Mouse (Mus musculus): ENCODE results near the gene Snx30. TPM values are rescaled to one million over a fixed set of nuclear protein-coding genes. Genes with fewer than 3 reads are reported as not detected.

Gene Snx30
- total and polyA plus RNA-seq, 3 experiments, result 1.9 to 5.5 (median 4.7) TPM

DNA sequence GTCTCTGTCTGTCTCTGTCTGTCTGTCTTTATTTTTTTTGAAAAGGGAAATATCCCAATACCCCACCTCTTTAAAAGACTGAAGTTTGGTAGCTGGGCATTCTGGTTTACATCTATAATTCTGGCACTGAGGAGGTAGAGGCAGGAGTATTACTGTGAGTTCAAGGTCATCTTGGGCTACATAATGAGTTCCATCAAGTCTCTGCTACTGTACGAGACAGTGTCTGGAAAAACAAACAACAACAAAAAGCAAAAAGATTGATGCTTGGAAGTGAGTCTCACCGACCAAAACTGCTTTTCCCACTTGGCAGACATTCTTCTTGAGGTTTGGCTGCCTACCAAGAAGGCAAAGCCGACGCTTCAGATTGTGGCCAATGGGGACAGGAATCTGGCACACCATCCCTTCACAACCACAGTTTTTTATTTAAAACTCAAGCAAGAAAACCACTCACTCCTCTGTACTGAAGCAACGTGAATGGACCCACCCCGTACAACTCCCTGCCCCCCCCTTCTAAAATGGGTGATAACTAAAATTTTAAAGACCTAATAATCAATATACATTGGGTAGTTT, 63.9 kb downstream of the Snx30 start:
- Histone ChIP-seq H3K4me3 (no peak overlapping the region), H3K4me1 (ENCODE audit: control insufficient read depth, insufficient read depth, low read length) (peaks cover 3% of the 10 kb centered on the region), H3K27me3 (ENCODE audit: control insufficient read depth, insufficient read depth, low read length) (no peaks in the 10 kb centered on the region), H3K27ac (no peak overlapping the region; the same call in 1 of the 2 replicates), H3K36me3 (ENCODE audit: control insufficient read depth, insufficient read depth, low read length) (peaks cover 9% of the 10 kb centered on the region), H3K79me2 (replicated peaks; ENCODE audit: control insufficient read depth, insufficient read depth, low read length) (no peaks in the 10 kb centered on the region), H3K9ac (ENCODE audit: low read depth, low read length) (no peak overlapping the region)
- intact Hi-C loops (cut with DNase I), result loop anchor here (5.0 kb wide), 2 partner anchors 58 to 242 kb away; partner anchors contain the start of gene E130308A19Rik
- DNase-seq, result peak in 1 of 2 experiments; percentile 56
- 15% methylated on average over 6 of the region's 6 CpGs for WGBS
- no peak for TF ChIP-seq EP300 (IDR thresholded peaks at IDR 0.05; ENCODE audit: insufficient read depth, low read depth, low read length)
- TF ChIP-seq POLR2A (IDR thresholded peaks at IDR 0.05; ENCODE audit: insufficient read depth, low read depth, low read length), result no peak
- TF ChIP-seq CTCF (IDR thresholded peaks at IDR 0.05), result no peak

DNA sequence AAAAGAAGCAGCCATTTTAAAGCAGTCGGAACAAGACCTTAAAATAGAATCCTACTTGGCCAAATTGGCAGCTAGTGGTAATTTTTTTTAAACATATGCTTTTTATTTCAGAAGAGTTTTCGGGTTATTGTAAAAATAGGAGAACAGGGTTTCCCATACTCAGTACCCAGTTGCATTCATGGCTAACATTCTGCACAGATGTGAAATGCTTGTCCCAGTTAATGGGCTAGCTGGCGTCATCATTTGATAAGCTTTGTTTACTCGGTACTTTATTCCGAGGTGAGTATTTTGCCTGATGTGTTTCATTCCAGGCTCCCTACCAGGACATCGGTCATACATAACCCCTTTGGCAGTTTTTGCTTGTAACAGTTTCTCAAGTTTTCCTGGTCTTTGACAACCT, 64.8 kb downstream of the Snx30 start:
- no peak for DNase-seq
- Histone ChIP-seq H3K27me3 (ENCODE audit: control insufficient read depth, insufficient read depth, low read length) (no peaks in the 10 kb centered on the region), H3K9ac (ENCODE audit: low read depth, low read length) (peak overlapping the region; percentile 26; the same call in 1 of the 2 replicates), H3K27ac (peak overlapping the region; percentile 49), H3K79me2 (replicated peaks; ENCODE audit: control insufficient read depth, insufficient read depth, low read length) (no peaks in the 10 kb centered on the region), H3K4me1 (ENCODE audit: control insufficient read depth, insufficient read depth, low read length) (peaks cover 3% of the 10 kb centered on the region), H3K36me3 (ENCODE audit: control insufficient read depth, insufficient read depth, low read length) (peaks cover 9% of the 10 kb centered on the region), H3K4me3 (no peak overlapping the region)
- WGBS, result 41% methylated on average over 6 of the region's 6 CpGs
- TF ChIP-seq POLR2A (IDR thresholded peaks at IDR 0.05; ENCODE audit: insufficient read depth, low read depth, low read length) (no peak), CTCF (IDR thresholded peaks at IDR 0.05) (no peak), EP300 (IDR thresholded peaks at IDR 0.05; ENCODE audit: insufficient read depth, low read depth, low read length) (no peak)
- intact Hi-C loops (cut with DNase I), result loop anchor here (5.0 kb wide), 2 partner anchors 57 to 243 kb away; partner anchors contain the start of gene E130308A19Rik

DNA sequence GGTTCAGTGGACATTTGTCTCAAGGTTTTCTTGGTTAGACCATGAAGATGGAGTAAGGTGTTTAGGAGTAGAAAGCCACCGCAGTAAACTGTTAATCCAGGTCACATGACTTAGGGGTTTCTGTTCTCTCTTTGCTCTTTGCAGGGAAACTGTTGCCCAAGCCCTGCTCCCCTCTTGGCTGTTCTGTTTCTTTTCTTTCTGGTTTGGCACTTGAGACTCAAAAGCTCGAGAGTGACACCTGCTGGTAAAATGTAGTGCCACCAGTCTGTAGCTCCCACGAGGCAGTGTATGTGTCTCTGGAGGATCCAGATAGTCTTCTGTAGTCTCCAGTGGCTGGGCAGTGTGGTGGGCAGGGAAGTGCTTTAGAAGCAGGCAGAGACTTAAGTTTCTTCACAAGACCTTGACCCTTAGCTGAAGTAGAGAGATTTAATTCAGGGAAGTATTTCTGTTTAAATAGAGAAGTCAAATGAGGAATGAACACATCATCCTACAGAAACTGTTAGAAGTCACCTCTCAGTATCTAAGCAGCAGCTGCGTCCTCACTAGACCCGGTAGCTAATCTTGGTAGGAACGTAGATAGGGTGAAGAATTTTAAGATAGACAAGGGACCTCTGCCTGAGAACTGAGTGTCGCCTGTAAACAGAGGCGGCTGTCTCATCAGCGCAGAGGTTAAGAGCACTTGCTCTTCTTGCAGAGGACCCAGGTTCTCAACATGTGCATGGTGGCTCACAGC, 65.4 kb downstream of the Snx30 start:
- no peak overlapping the region for H3K4me3 ChIP-seq
- H3K9ac ChIP-seq (ENCODE audit: low read depth, low read length), result no peak overlapping the region; the same call in 1 of the 2 replicates
- peaks cover 3% of the 10 kb centered on the region for H3K4me1 ChIP-seq (ENCODE audit: control insufficient read depth, insufficient read depth, low read length)
- peaks cover 9% of the 10 kb centered on the region for H3K36me3 ChIP-seq (ENCODE audit: control insufficient read depth, insufficient read depth, low read length)
- intact Hi-C loops (cut with DNase I), result loop anchor here (1.0 to 5.0 kb wide), 4 partner anchors 21 to 244 kb away; partner anchors contain the start of gene E130308A19Rik
- H3K27me3 ChIP-seq (ENCODE audit: control insufficient read depth, insufficient read depth, low read length), result no peaks in the 10 kb centered on the region
- peak; percentile 79 to 83 for DNase-seq
- WGBS, result 27% methylated on average over 9 of the region's 9 CpGs
- peak overlapping the region; percentile 49 for H3K27ac ChIP-seq
- no peaks in the 10 kb centered on the region for H3K79me2 ChIP-seq (replicated peaks; ENCODE audit: control insufficient read depth, insufficient read depth, low read length)
- TF ChIP-seq EP300 (IDR thresholded peaks at IDR 0.05; ENCODE audit: insufficient read depth, low read depth, low read length), result peak; percentile 82
- no peak for TF ChIP-seq POLR2A (IDR thresholded peaks at IDR 0.05; ENCODE audit: insufficient read depth, low read depth, low read length)
- peak; percentile 99 for TF ChIP-seq CTCF (IDR thresholded peaks at IDR 0.05)

DNA sequence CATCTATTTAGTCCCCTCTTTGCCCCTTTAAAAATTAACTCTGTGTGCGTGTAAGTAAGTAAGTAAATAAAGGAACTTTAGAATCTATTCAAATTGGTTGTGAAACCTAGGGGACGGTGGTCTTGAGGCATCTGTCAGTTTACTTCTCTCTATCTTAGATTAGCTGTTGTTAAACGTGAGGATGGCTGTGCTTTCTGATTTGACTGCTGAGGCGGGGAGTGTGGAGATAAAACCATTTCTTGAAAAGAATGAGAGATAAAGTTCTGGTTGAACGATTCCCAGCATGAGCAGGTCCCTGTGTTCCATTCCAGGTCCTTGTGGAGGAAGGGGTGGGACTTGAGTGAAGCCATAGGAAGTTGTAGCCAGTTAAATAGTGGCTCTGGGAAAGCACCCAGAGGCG, 67.6 kb downstream of the Snx30 start:
- no peak for DNase-seq
- no peak for TF ChIP-seq EP300 (IDR thresholded peaks at IDR 0.05; ENCODE audit: insufficient read depth, low read depth, low read length)
- no peak for TF ChIP-seq CTCF (IDR thresholded peaks at IDR 0.05)
- TF ChIP-seq POLR2A (IDR thresholded peaks at IDR 0.05; ENCODE audit: insufficient read depth, low read depth, low read length), result no peak
- H3K9ac ChIP-seq (ENCODE audit: low read depth, low read length), result no peak overlapping the region
- H3K4me1 ChIP-seq (ENCODE audit: control insufficient read depth, insufficient read depth, low read length), result peaks cover 3% of the 10 kb centered on the region
- H3K79me2 ChIP-seq (replicated peaks; ENCODE audit: control insufficient read depth, insufficient read depth, low read length), result no peaks in the 10 kb centered on the region
- WGBS, result 49% methylated on average over 6 of the region's 6 CpGs
- no peaks in the 10 kb centered on the region for H3K27me3 ChIP-seq (ENCODE audit: control insufficient read depth, insufficient read depth, low read length)
- H3K4me3 ChIP-seq, result no peak overlapping the region
- H3K27ac ChIP-seq, result no peak overlapping the region
- intact Hi-C loops (cut with DNase I), result loop anchor here (5.0 kb wide), 2 partner anchors 54 to 246 kb away; partner anchors contain the start of gene E130308A19Rik
- peaks cover 9% of the 10 kb centered on the region for H3K36me3 ChIP-seq (ENCODE audit: control insufficient read depth, insufficient read depth, low read length)

DNA sequence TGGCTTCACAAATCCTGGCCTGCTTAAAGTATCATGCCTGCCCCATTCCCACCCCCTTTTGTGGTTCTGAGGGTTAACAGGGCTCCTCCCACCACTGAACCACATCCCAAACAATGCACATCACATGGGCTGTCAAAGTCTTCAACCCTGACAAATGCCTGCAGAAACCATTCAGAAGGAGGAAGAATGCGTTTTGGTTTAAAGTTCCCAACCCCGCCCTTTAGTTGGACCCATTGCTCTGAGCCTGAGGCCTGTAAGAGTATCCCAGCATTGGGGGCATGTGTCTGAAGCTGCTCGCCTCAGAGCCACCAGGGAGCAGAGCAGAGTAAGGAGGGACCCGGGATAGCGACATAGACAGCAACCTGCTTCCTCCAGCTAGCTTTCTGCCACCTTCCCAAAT, 68.2 kb downstream of the Snx30 start:
- no peak for DNase-seq
- Histone ChIP-seq H3K36me3 (ENCODE audit: control insufficient read depth, insufficient read depth, low read length) (peaks cover 9% of the 10 kb centered on the region), H3K4me3 (no peak overlapping the region), H3K4me1 (ENCODE audit: control insufficient read depth, insufficient read depth, low read length) (peaks cover 3% of the 10 kb centered on the region), H3K27me3 (ENCODE audit: control insufficient read depth, insufficient read depth, low read length) (no peaks in the 10 kb centered on the region), H3K27ac (no peak overlapping the region), H3K9ac (ENCODE audit: low read depth, low read length) (no peak overlapping the region), H3K79me2 (replicated peaks; ENCODE audit: control insufficient read depth, insufficient read depth, low read length) (no peaks in the 10 kb centered on the region)
- 61% methylated on average over 5 of the region's 5 CpGs for WGBS
- intact Hi-C loops (cut with DNase I), result loop anchor here (5.0 kb wide), 2 partner anchors 53 to 247 kb away; partner anchors contain the start of gene E130308A19Rik
- TF ChIP-seq CTCF (IDR thresholded peaks at IDR 0.05) (0 out of 2 replicates have a peak, but pooled peaks have one; percentile 9), POLR2A (IDR thresholded peaks at IDR 0.05; ENCODE audit: insufficient read depth, low read depth, low read length) (no peak)

DNA sequence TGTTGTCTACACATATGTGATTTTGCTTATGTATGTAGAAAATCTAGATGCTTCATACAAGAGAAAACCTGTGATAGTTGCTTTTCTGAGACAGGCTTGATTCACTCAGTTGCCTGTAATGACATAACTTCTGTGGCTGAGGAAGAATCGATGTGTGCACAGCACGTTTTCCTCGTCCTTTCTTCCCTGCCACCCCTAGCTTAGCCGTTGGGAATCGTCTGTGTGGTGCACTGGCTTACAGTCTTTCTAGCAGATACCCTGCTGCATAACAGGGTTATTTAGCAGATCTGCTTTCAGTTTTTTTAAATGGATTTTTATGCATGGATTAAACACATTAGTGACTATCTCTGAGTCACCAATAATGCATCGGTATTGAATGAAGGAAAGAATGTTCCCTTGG, 70.9 kb downstream of the Snx30 start:
- intact Hi-C loops (cut with DNase I), result no loop called here
- DNase-seq, result no peak
- Histone ChIP-seq H3K27ac (no peak overlapping the region), H3K4me3 (no peak overlapping the region), H3K9ac (ENCODE audit: low read depth, low read length) (no peak overlapping the region), H3K79me2 (replicated peaks; ENCODE audit: control insufficient read depth, insufficient read depth, low read length) (no peaks in the 10 kb centered on the region), H3K27me3 (ENCODE audit: control insufficient read depth, insufficient read depth, low read length) (no peaks in the 10 kb centered on the region), H3K4me1 (ENCODE audit: control insufficient read depth, insufficient read depth, low read length) (no peaks in the 10 kb centered on the region), H3K36me3 (ENCODE audit: control insufficient read depth, insufficient read depth, low read length) (no peaks in the 10 kb centered on the region)
- no peak for TF ChIP-seq CTCF (IDR thresholded peaks at IDR 0.05)
- WGBS, result 86% methylated on average over 6 of the region's 6 CpGs
